Mouse (Mus musculus): ENCODE measurements around the gene 5730596B20Rik. TPM values are rescaled to one million over a fixed set of nuclear protein-coding genes. Genes with fewer than 3 reads are reported as not detected.

Gene 5730596B20Rik
- total RNA-seq (2021), result not detected
- long read RNA-seq, experiment 1, result 0 reads
- long read RNA-seq, experiment 2, result 0 reads

GRCm38 (mm10) chr6:52177061-52177735 is at the start of gene 5730596B20Rik:
Gene 5730596B20Rik (plus strand): TSS chr6:52177498.
- no peak for TF ChIP-seq CTCF (conservative IDR thresholded peaks at IDR 0.05)
- no peak within 1 kb of the TSS for H3K4me3 ChIP-seq
- no peak for DNase-seq (ENCODE audit: low spot score in 2 of 2)
- H3K27ac ChIP-seq, result no peak within 1 kb of the TSS

- no peak overlapping the region for H3K4me3 ChIP-seq
- TF ChIP-seq CTCF (conservative IDR thresholded peaks at IDR 0.05), result no peak
- no peak overlapping the region for H3K27ac ChIP-seq
- DNase-seq (ENCODE audit: low spot score in 2 of 2), result no peak
Observed at GRCm38 (mm10) chr6:52137841-52138535, 39.3 kb upstream of the 5730596B20Rik start.

DNA sequence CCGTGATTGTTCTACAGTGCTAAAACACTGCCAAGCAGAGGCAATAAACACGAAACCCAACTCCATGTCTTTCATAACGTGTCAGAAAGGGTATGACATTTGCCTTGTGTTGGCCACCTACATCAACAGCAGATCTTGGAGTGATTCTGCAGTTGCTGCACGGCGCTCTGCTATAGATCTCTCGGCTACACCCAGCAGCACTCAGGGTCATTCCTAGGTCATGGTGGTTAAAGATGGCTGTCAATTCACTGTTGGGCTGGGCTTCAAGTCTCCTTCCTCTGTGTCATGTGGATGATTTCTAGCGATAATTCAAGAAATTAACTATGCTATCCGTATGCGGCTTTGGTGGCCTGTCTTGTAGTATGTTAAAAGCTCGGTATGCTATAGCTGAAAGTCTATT is 38.7 kb upstream of the 5730596B20Rik start:
- no peak for TF ChIP-seq CTCF (conservative IDR thresholded peaks at IDR 0.05)
- no peak overlapping the region for H3K27ac ChIP-seq
- H3K4me3 ChIP-seq, result no peak overlapping the region
- DNase-seq (ENCODE audit: low spot score in 2 of 2), result no peak

DNA sequence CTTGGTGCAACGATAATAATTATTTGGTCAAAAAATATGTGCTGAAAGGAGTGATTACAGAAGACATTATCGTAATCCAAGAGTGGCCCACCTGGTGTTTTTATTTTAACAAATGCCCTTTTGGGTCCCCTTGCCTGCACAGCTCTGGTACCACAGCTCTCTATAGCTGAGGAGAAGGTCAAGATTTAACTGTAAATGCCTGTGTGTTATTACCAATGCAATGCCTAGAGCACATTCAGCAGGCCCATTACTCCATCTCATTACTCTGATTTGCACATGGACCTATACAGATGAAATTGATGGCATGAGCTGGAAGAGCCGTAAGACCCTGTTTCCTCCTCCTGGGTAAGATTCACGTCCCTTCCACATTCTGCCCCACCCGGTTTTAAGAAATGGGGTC is 38.2 kb upstream of the 5730596B20Rik start:
- no peak overlapping the region for H3K4me3 ChIP-seq

DNA sequence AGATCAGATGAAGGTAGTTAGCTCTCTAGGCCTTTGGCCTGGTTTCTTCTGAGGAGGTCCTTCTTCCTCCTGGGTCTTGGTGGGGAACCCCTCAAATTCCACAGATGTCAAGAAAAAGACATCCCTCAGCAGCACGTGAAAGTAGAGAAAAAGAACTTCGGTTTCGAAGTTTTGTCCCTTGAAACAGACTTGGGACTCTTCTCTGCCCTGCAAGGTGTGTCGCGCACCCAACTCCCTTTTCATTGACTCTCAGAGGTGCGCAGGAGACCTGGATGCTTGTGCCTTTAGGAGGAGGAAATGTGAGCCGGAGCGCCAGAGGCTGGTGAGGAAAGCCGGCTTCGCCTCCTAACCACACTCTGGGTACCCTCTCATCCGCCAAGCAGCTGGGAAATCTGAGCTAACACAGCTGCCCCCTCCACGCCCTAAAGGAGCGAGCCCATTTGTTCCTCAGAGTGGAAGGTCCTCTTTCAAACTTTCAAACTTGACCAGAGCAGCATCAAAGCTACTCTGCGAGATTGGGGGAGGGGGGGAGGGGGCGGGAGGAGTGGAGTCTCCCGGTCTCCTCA is 26.8 kb upstream of the 5730596B20Rik start:
- no peak for DNase-seq (ENCODE audit: low spot score in 2 of 2)
- no peak for TF ChIP-seq CTCF (conservative IDR thresholded peaks at IDR 0.05)
- Histone ChIP-seq H3K4me3 (no peak overlapping the region), H3K27ac (no peak overlapping the region)

More for the DNA sequence above, 38.2 kb upstream of the 5730596B20Rik start:
- H3K27ac ChIP-seq, result no peak overlapping the region
- no peak for DNase-seq (ENCODE audit: low spot score in 2 of 2)
- TF ChIP-seq CTCF (conservative IDR thresholded peaks at IDR 0.05), result no peak

GRCm38 (mm10) chr6:52151571-52151970 is 25.7 kb upstream of the 5730596B20Rik start:
- TF ChIP-seq CTCF (conservative IDR thresholded peaks at IDR 0.05), result no peak
- DNase-seq (ENCODE audit: low spot score in 2 of 2), result no peak
- Histone ChIP-seq H3K27ac (no peak overlapping the region), H3K4me3 (no peak overlapping the region)

GRCm38 (mm10) chr6:52152226-52153193 is 24.8 kb upstream of the 5730596B20Rik start:
- TF ChIP-seq CTCF (conservative IDR thresholded peaks at IDR 0.05), result no peak
- Histone ChIP-seq H3K4me3 (no peak overlapping the region), H3K27ac (no peak overlapping the region)
- DNase-seq (ENCODE audit: low spot score in 2 of 2), result no peak

GRCm38 (mm10) chr6:52153270-52153669 is 24.0 kb upstream of the 5730596B20Rik start:
- Histone ChIP-seq H3K4me3 (no peak overlapping the region), H3K27ac (no peak overlapping the region)
- DNase-seq (ENCODE audit: low spot score in 2 of 2), result no peak
- no peak for TF ChIP-seq CTCF (conservative IDR thresholded peaks at IDR 0.05)

DNA sequence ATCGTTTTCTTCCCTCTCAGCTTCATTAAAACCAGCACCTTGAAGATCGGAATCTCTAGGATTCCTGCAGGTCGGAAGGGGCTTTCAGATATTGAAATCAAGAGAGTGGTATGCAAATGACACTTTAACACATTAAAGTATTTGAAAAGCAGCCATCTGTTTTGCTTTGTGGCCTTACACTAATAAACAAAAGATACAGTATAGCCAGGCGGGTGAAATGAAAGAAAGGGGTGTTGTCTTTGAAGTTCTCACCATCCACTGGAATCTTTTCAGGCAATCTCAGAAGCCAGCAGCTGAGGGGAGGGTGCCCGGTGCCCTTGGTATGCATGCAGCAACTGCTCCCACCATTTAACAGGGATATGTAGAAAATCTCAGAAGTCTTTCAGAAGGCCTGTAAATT is 23.3 kb upstream of the 5730596B20Rik start:
- no peak for TF ChIP-seq CTCF (conservative IDR thresholded peaks at IDR 0.05)
- no peak for DNase-seq (ENCODE audit: low spot score in 2 of 2)

GRCm38 (mm10) chr6:52155471-52155870 is 21.8 kb upstream of the 5730596B20Rik start:
- Histone ChIP-seq H3K27ac (no peak overlapping the region), H3K4me3 (no peak overlapping the region)
- DNase-seq (ENCODE audit: low spot score in 2 of 2), result no peak
- TF ChIP-seq CTCF (conservative IDR thresholded peaks at IDR 0.05), result no peak

More for the DNA sequence above, 23.3 kb upstream of the 5730596B20Rik start:
- H3K4me3 ChIP-seq, result no peak overlapping the region
- no peak overlapping the region for H3K27ac ChIP-seq

GRCm38 (mm10) chr6:52156551-52157200 is 20.6 kb upstream of the 5730596B20Rik start:
- no peak for DNase-seq (ENCODE audit: low spot score in 2 of 2)
- no peak for TF ChIP-seq CTCF (conservative IDR thresholded peaks at IDR 0.05)
- Histone ChIP-seq H3K4me3 (no peak overlapping the region), H3K27ac (no peak overlapping the region)
